Mouse (Mus musculus): Measurements from ENCODE around the gene Polr2b. TPM values are rescaled to one million over a fixed set of nuclear protein-coding genes. Genes with fewer than 3 reads are reported as not detected.

The Polr2b gene
- polyA plus RNA-seq, 2 experiments: 25.7 to 33.6 TPM

DNA sequence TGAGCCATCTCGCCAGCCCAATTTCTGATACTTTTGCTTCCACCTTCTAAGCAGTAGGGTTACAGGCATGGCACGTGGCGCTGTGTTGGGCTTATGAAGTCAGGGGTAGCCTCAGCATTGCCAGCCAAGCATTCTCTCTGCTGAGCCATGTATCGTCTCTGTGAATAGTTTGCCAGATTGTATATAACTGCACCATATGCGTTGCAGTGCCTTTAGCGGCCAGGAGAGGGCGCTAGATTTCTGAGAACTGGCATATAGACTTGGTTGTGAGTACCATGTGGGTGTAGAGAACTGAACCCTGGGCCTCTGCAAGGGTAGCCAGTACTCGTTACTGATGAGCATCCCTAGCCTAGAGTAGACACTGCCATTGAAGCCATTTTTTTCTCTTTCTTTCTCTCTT is 40.5 kb upstream of the Polr2b start:
- no peak overlapping the region for H3K9ac ChIP-seq (replicated peaks)
- no peaks in the 10 kb centered on the region; the same call in 1 of the 2 replicates for H3K36me3 ChIP-seq (replicated peaks; ENCODE audit: control insufficient read depth, insufficient read depth, low read depth)
- TF ChIP-seq CTCF (IDR thresholded peaks at IDR 0.05; ENCODE audit: low read depth): peak; percentile 65
- no peak for TF ChIP-seq EP300 (IDR thresholded peaks at IDR 0.05; ENCODE audit: low read depth)
- DNase-seq (ENCODE audit: low read depth in 3 of 3, low spot score in 3 of 3) (no peak), ATAC-seq (ENCODE audit: insufficient read depth) (no peak)
- no peak overlapping the region for H3K27ac ChIP-seq
- WGBS (ENCODE audit: insufficient replicate concordance): 71% methylated on average over 8 of the region's 8 CpGs
- peaks cover 0 to 11% of the 10 kb centered on the region in 2 experiments; a peak in 3 of 4 replicates for H3K4me1 ChIP-seq (replicated peaks; ENCODE audit: control insufficient read depth in 2 of 2, insufficient read depth in 2 of 2, low read length in 1 of 2)
- no peak overlapping the region for H3K4me2 ChIP-seq (ENCODE audit: low read depth)
- no peaks in the 10 kb centered on the region for H3K27me3 ChIP-seq (ENCODE audit: control insufficient read depth, insufficient read depth, low read length)
- no peaks in the 10 kb centered on the region for H3K9me3 ChIP-seq (ENCODE audit: control insufficient read depth, low read length)
- H3K4me3 ChIP-seq (ENCODE audit: insufficient read depth in 1 of 2, low read depth in 2 of 2, low read length in 2 of 2): no peak overlapping the region

DNA sequence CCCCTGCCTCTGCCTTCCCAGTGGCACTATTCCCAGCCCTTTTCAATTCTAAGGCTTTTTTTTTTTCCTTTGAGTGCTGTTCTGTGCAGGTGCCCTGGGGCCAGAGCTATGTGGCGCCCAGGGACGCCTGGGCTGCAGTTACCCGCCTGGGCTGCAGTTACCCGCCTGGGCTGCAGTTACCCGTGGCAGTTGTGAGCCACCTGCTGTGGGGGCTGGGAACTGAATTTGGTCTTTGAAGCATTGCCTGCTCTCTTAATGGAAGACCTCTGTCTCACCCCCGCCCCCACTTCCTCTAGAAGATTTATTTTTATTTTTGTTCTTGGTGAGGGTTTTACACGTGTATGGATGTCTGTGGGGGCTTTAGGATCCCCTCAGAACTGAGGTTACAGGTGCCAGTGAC is 36.8 kb upstream of the Polr2b start:
- Histone ChIP-seq H3K9me3 (ENCODE audit: control insufficient read depth, low read length) (no peaks in the 10 kb centered on the region), H3K27ac (no peak overlapping the region), H3K9ac (replicated peaks) (no peak overlapping the region), H3K36me3 (replicated peaks; ENCODE audit: control insufficient read depth, insufficient read depth, low read depth) (peaks cover 15% of the 10 kb centered on the region), H3K4me3 (ENCODE audit: insufficient read depth in 1 of 2, low read depth in 2 of 2, low read length in 2 of 2) (no peak overlapping the region), H3K4me2 (ENCODE audit: low read depth) (no peak overlapping the region), H3K27me3 (ENCODE audit: control insufficient read depth, insufficient read depth, low read length) (no peaks in the 10 kb centered on the region), H3K4me1 (replicated peaks; ENCODE audit: control insufficient read depth in 2 of 2, insufficient read depth in 2 of 2, low read length in 1 of 2) (0 out of 4 replicates have a peak, but pooled peaks cover 0 to 4% of the 10 kb centered on the region in 2 experiments)
- WGBS (ENCODE audit: insufficient replicate concordance): 58% methylated on average over 7 of the region's 7 CpGs
- TF ChIP-seq EP300 (IDR thresholded peaks at IDR 0.05; ENCODE audit: low read depth) (no peak), CTCF (IDR thresholded peaks at IDR 0.05; ENCODE audit: low read depth) (peak; percentile 15; the same call in 1 of the 2 replicates)
- no peak for DNase-seq (ENCODE audit: low read depth in 3 of 3, low spot score in 3 of 3)
- ATAC-seq (ENCODE audit: insufficient read depth): no peak

DNA sequence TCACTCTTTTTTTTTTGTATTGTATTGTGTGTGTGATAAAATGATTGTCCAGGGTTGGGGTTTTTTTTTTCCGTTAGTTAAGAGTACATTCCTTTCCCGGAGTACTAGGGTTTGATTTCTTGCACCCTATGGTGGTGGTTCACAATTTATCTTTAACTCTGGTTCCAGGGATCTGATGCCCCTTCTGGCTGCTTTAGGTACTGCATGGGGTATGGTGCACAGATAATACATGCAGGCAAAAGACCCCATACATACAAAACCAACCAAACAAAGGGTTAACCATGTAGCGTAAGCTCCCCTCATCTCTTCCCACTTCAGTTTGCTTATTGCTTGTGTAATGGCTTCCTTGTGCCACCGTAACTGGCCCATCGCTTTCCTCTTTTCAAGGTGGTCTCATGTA is 34.0 kb upstream of the Polr2b start:
- H3K9me3 ChIP-seq (ENCODE audit: control insufficient read depth, low read length): no peaks in the 10 kb centered on the region
- no peak overlapping the region for H3K4me2 ChIP-seq (ENCODE audit: low read depth)
- DNase-seq (ENCODE audit: low read depth in 3 of 3, low spot score in 3 of 3): peak in 1 of 3 experiments; percentile 26
- H3K4me3 ChIP-seq (ENCODE audit: insufficient read depth in 1 of 2, low read depth in 2 of 2, low read length in 2 of 2): no peak overlapping the region
- peaks cover 18% of the 10 kb centered on the region for H3K36me3 ChIP-seq (replicated peaks; ENCODE audit: control insufficient read depth, insufficient read depth, low read depth)
- no peak overlapping the region for H3K9ac ChIP-seq (replicated peaks)
- ATAC-seq (ENCODE audit: insufficient read depth): no peak
- H3K27me3 ChIP-seq (ENCODE audit: control insufficient read depth, insufficient read depth, low read length): no peaks in the 10 kb centered on the region
- 67% methylated on average over 5 of the region's 5 CpGs for WGBS (ENCODE audit: insufficient replicate concordance)
- TF ChIP-seq CTCF (IDR thresholded peaks at IDR 0.05; ENCODE audit: low read depth) (peak; percentile 76), EP300 (IDR thresholded peaks at IDR 0.05; ENCODE audit: low read depth) (no peak)
- H3K4me1 ChIP-seq (replicated peaks; ENCODE audit: control insufficient read depth in 2 of 2, insufficient read depth in 2 of 2, low read length in 1 of 2): 0 out of 4 replicates have a peak, but pooled peaks cover 0 to 4% of the 10 kb centered on the region in 2 experiments
- no peak overlapping the region for H3K27ac ChIP-seq

DNA sequence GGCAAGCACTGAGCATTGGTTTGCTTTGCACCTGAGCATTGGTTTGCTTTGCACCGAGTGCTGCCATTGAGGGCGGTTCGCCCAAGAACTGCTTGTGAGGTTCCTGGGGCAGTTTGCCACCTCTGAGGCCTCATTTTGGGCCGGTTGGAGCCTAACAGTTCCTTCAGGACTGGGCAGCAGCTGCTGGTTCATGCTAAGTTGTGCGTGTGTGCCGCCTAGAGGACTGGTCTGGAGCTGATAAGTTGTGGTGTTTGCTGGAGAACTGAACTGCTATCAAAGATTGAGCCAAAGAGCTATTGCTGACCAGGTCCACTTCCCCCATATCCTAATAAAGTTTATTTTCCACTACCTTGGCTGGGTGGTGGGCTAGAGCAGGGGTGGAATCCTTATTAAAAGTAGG is 32.7 kb upstream of the Polr2b start:
- Histone ChIP-seq H3K27ac (no peak overlapping the region), H3K9ac (replicated peaks) (no peak overlapping the region), H3K27me3 (ENCODE audit: control insufficient read depth, insufficient read depth, low read length) (no peaks in the 10 kb centered on the region), H3K9me3 (ENCODE audit: control insufficient read depth, low read length) (no peaks in the 10 kb centered on the region), H3K4me3 (ENCODE audit: insufficient read depth in 1 of 2, low read depth in 2 of 2, low read length in 2 of 2) (no peak overlapping the region), H3K36me3 (replicated peaks; ENCODE audit: control insufficient read depth, insufficient read depth, low read depth) (peaks cover 29% of the 10 kb centered on the region), H3K4me2 (ENCODE audit: low read depth) (no peak overlapping the region), H3K4me1 (replicated peaks; ENCODE audit: control insufficient read depth in 2 of 2, insufficient read depth in 2 of 2, low read length in 1 of 2) (0 out of 4 replicates have a peak, but pooled peaks cover 0 to 4% of the 10 kb centered on the region in 2 experiments)
- no peak for ATAC-seq (ENCODE audit: insufficient read depth)
- TF ChIP-seq EP300 (IDR thresholded peaks at IDR 0.05; ENCODE audit: low read depth) (no peak), CTCF (IDR thresholded peaks at IDR 0.05; ENCODE audit: low read depth) (peak; percentile 28; the same call in 1 of the 2 replicates)
- whole genome bisulfite sequencing (ENCODE audit: insufficient replicate concordance): 62% methylated on average over 6 of the region's 6 CpGs
- no peak for DNase-seq (ENCODE audit: low read depth in 3 of 3, low spot score in 3 of 3)

DNA sequence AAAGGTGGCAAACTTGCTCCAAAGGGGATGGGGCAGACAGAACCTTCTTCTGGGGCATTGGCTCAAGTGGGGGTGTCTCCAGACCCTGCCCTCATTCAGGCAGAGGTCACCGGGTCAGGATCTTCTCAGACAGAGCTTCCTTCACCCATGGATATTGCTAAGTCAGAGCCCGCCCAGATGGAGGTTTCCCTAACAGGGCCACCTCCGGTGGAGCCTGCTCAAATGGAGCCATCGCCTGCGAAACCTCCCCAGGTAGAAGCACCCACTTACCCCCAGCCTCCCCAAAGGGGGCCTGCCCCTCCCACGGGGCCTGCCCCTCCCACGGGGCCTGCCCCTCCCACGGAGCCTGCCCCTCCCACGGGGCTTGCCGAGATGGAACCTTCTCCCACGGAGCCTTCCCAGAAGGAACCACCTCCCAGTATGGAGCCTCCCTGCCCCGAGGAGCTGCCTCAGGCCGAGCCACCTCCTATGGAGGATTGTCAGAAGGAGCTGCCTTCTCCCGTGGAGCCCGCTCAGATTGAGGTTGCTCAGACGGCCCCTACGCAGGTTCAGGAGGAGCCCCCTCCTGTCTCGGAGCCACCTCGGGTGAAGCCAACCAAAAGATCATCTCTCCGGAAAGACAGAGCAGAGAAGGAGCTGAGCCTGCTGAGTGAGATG is 28.3 kb upstream of the Polr2b start:
- no peak overlapping the region for H3K27ac ChIP-seq
- H3K36me3 ChIP-seq (replicated peaks; ENCODE audit: control insufficient read depth, insufficient read depth, low read depth): peaks cover 35% of the 10 kb centered on the region
- no peak overlapping the region for H3K4me2 ChIP-seq (ENCODE audit: low read depth)
- DNase-seq (ENCODE audit: low read depth in 3 of 3, low spot score in 3 of 3): no peak
- no peak for ATAC-seq (ENCODE audit: insufficient read depth)
- H3K9ac ChIP-seq (replicated peaks): no peak overlapping the region
- no peaks in the 10 kb centered on the region for H3K27me3 ChIP-seq (ENCODE audit: control insufficient read depth, insufficient read depth, low read length)
- no peak overlapping the region for H3K4me3 ChIP-seq (ENCODE audit: insufficient read depth in 1 of 2, low read depth in 2 of 2, low read length in 2 of 2)
- no peaks in the 10 kb centered on the region for H3K4me1 ChIP-seq (replicated peaks; ENCODE audit: control insufficient read depth in 2 of 2, insufficient read depth in 2 of 2, low read length in 1 of 2)
- no peak for TF ChIP-seq EP300 (IDR thresholded peaks at IDR 0.05; ENCODE audit: low read depth)
- no peak for TF ChIP-seq CTCF (IDR thresholded peaks at IDR 0.05; ENCODE audit: low read depth)
- whole genome bisulfite sequencing (ENCODE audit: insufficient replicate concordance): 82% methylated on average over 19 of the region's 20 CpGs
- H3K9me3 ChIP-seq (ENCODE audit: control insufficient read depth, low read length): no peaks in the 10 kb centered on the region
